Mouse (Mus musculus) olfactory bulb, adult 2 months (tissue): Measurements from ENCODE around the gene Irf9.

ENCODE experiments used
- CTCF ChIP-seq: fragments of 200-500 bp; IDR thresholded peaks from 2 replicates; pipeline ENCODE4 v1.5.1; 2012; ENCODE audit warnings: low read depth, mild to moderate bottlenecking, low read length, moderate library complexity; ENCODE audit not compliant: insufficient read depth
- POLR2A ChIP-seq: fragments of 200-500 bp; IDR thresholded peaks from 2 replicates; pipeline ENCODE4 v1.6.1; 2012; ENCODE audit warnings: mild to moderate bottlenecking, low read depth, low read length, moderate library complexity; ENCODE audit not compliant: insufficient read depth

DNA sequence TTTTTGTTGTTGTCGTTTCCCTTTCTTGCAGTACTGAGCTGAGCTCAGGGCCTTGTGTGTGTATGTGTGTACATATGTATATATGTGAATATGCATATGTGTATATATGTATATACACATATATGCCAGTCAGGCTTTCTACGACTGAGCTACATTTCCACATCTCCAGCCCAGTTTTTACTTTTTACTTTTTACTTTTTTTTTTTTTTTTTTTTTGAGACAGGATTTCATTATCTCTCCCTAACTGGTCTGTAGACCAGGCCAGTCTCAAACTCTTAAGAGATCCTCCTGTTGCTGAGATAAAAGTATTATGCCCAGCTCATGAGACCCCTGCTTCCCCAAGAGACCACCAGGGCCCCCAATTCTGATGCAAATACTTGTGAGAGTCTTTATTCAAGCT is 13.5 kb downstream of the Irf9 start:
- TF ChIP-seq CTCF = no peak
- TF ChIP-seq POLR2A = no peak
